22 mouse cellular contexts compared by ENCODE assay signal in the genomic region with DNA sequence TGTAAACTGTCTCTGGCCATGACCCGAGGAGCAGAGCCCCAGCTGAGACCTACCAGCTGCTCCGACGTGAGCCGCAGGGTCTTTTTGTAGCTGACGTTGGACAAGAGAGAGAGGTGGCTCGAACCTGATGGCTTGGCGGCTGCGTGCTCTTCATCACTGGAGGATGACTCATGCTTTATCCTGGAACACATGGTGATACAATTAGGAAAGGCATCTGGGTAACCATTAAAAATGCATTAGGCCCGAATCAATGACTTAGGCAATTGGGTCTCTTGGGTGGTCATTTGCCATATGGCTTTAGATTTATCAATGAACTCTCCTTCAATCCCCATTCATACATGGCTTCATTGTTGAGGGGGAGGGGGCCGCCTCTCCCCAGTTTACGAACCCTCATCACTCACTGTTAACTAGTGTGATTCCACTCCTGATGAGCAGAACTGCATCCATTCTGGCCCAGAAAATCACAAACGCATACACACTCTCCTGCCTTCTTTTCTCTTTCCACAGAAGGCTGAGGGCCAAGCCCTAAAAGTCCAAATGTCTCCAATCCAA.
DNase-seq lines count a peak whose midpoint lies in the region; ATAC-seq and TF ChIP-seq lines count a peak whose summit lies in the region.
"Had no signal": no experiment of that assay in that cellular context is flagged by ENCODE, and none has a peak within 500 bp of the region (broad histone marks: within the 10 kb centered on the region; RNA-seq: fewer than 3 reads in every experiment).

No protein-coding gene starts in this region.

- H3K27ac ChIP-seq in testis, adult 2 months (ENCODE audit: control insufficient read depth, insufficient read depth, low read depth, low read length), result no peak overlapping the region
- H3K27ac ChIP-seq in hindbrain, embryonic 16.5 days (ENCODE audit: low read depth, low read length), result no peak overlapping the region
- H3K27ac ChIP-seq in neural tube, embryonic 15.5 days (replicated peaks), result 0 out of 2 replicates have a peak overlapping the region, but pooled peaks have one; percentile 9
- H3K27ac ChIP-seq in liver, embryonic 11.5 days (ENCODE audit: low read depth, low read length), result no peak overlapping the region
- H3K27ac ChIP-seq: gastrocnemius, adult 2 months; liver, embryonic 14.5 days had no signal

- no peak overlapping the region for H3K9ac ChIP-seq in hindbrain, embryonic 16.5 days (ENCODE audit: low read depth, low read length)
- no peak overlapping the region for H3K9ac ChIP-seq in neural tube, embryonic 15.5 days (replicated peaks)
- no peak overlapping the region for H3K9ac ChIP-seq in liver, embryonic 11.5 days (ENCODE audit: low read depth, low read length)
- H3K9ac ChIP-seq: liver, embryonic 14.5 days; lung, embryonic 14.5 days had no signal

- no peak for TF ChIP-seq POLR2A in testis, adult 2 months (IDR thresholded peaks at IDR 0.05; ENCODE audit: control insufficient read depth, low read depth, low read length)

- no peak overlapping the region for H3K4me2 ChIP-seq in hindbrain, embryonic 16.5 days (ENCODE audit: low read length)
- H3K4me2 ChIP-seq in neural tube, embryonic 15.5 days, result no peak overlapping the region
- H3K4me2 ChIP-seq in liver, embryonic 11.5 days, result no peak overlapping the region
- H3K4me2 ChIP-seq: heart, embryonic 11.5 days; lung, embryonic 14.5 days had no signal

- H3K27me3 ChIP-seq in testis, adult 2 months (ENCODE audit: control insufficient read depth, insufficient read depth, low read length), result no peaks in the 10 kb centered on the region
- H3K27me3 ChIP-seq in hindbrain, embryonic 16.5 days (replicated peaks; ENCODE audit: control insufficient read depth, insufficient read depth, low read length), result no peaks in the 10 kb centered on the region
- no peaks in the 10 kb centered on the region for H3K27me3 ChIP-seq in neural tube, embryonic 15.5 days (replicated peaks)
- H3K27me3 ChIP-seq in liver, embryonic 11.5 days (replicated peaks; ENCODE audit: control insufficient read depth, insufficient read depth, low read length), result no peaks in the 10 kb centered on the region
- H3K27me3 ChIP-seq: megakaryocyte, embryonic 14.5 days had no signal

- no peaks in the 10 kb centered on the region; the same call in 1 of the 2 replicates for H3K36me3 ChIP-seq in testis, adult 2 months (ENCODE audit: control insufficient read depth, insufficient read depth, low read length)
- H3K36me3 ChIP-seq in hindbrain, embryonic 16.5 days (ENCODE audit: control insufficient read depth, insufficient read depth, low read length), result peaks cover 37% of the 10 kb centered on the region
- H3K36me3 ChIP-seq in neural tube, embryonic 15.5 days, result peaks cover 61% of the 10 kb centered on the region
- H3K36me3 ChIP-seq in liver, embryonic 11.5 days (ENCODE audit: control insufficient read depth, insufficient read depth, low read length), result peaks cover 11% of the 10 kb centered on the region; the same call in 1 of the 2 replicates

- no peaks in the 10 kb centered on the region for H3K4me1 ChIP-seq in testis, adult 2 months (ENCODE audit: control insufficient read depth, insufficient read depth, low read length)
- H3K4me1 ChIP-seq in hindbrain, embryonic 16.5 days (ENCODE audit: control insufficient read depth, insufficient read depth, low read depth, low read length), result peaks cover 9% of the 10 kb centered on the region
- peaks cover 26% of the 10 kb centered on the region for H3K4me1 ChIP-seq in neural tube, embryonic 15.5 days
- H3K4me1 ChIP-seq in liver, embryonic 11.5 days (replicated peaks; ENCODE audit: control insufficient read depth, insufficient read depth, low read length), result no peaks in the 10 kb centered on the region
- H3K4me1 ChIP-seq: megakaryocyte, embryonic 14.5 days had no signal

- peak; percentile 18 for DNase-seq in embryo, embryonic 10 days (ENCODE audit: low spot score)
- DNase-seq in embryo, embryonic 9.5 days (ENCODE audit: extremely low spot score), result no peak
- no peak for DNase-seq in testis, postnatal 14 days (ENCODE audit: low spot score)
- DNase-seq in heart, adult 8-10 months (ENCODE audit: low spot score), result no peak
- DNase-seq in liver, embryonic 11.5 days (ENCODE audit: low spot score), result no peak
- DNase-seq: adrenal gland, postnatal 14 days; cerebellum, adult 9-10 months; gastrocnemius, adult 2 months; kidney, postnatal 25 days; lung, embryonic 14.5 days; lung, postnatal 36 days; right cerebral cortex, postnatal 4 days; thymus, adult 18-20 months; thymus, postnatal 36 days had no signal

- WGBS in hindbrain, embryonic 16.5 days, result 36% methylated on average over 12 of the region's 12 CpGs
- WGBS in neural tube, embryonic 15.5 days, result 35% methylated on average over 12 of the region's 12 CpGs
- 85% methylated on average over 12 of the region's 12 CpGs for WGBS in liver, embryonic 11.5 days

- H3K9me3 ChIP-seq in hindbrain, embryonic 16.5 days (ENCODE audit: control insufficient read depth, low read length), result no peaks in the 10 kb centered on the region
- no peaks in the 10 kb centered on the region for H3K9me3 ChIP-seq in neural tube, embryonic 15.5 days (replicated peaks)
- no peaks in the 10 kb centered on the region for H3K9me3 ChIP-seq in liver, embryonic 11.5 days (ENCODE audit: control insufficient read depth, low read length)
- H3K9me3 ChIP-seq: megakaryocyte, embryonic 14.5 days had no signal

- peak overlapping the region; percentile 53 for H3K4me3 ChIP-seq in testis, adult 2 months (ENCODE audit: control insufficient read depth, low read depth, low read length)
- no peak overlapping the region for H3K4me3 ChIP-seq in hindbrain, embryonic 16.5 days (ENCODE audit: low read length)
- H3K4me3 ChIP-seq in neural tube, embryonic 15.5 days (replicated peaks), result no peak overlapping the region
- no peak overlapping the region for H3K4me3 ChIP-seq in liver, embryonic 11.5 days (ENCODE audit: low read depth, low read length)
- H3K4me3 ChIP-seq: gastrocnemius, adult 2 months; megakaryocyte, embryonic 14.5 days had no signal

- no peak for TF ChIP-seq CTCF in testis, adult 2 months (IDR thresholded peaks at IDR 0.05; ENCODE audit: control insufficient read depth, insufficient read depth, insufficient replicate concordance, low read depth, low read length)

- peak; percentile 18; the same call in 1 of the 2 replicates for ATAC-seq in hindbrain, embryonic 16.5 days
- peak; percentile 32; the same call in 1 of the 2 replicates for ATAC-seq in neural tube, embryonic 15.5 days (ENCODE audit: low FRiP score)
- no peak for ATAC-seq in liver, embryonic 11.5 days (replicated peaks; ENCODE audit: low FRiP score)
- ATAC-seq: forebrain, embryonic 14.5 days; intestine, postnatal 0 days had no signal
